Mouse (Mus musculus) c-Kit-negative CD71-positive TER-119-positive erythroid progenitor cells, embryonic 14.5 days (primary cell): Measurements from ENCODE around the gene Col1a2.

Source experiments
- DNase-seq: peaks from one replicate; pipeline ENCODE4 v3.0.0-alpha.2; 2013; ENCODE audit warnings: low read depth, low spot score

Gene Col1a2

DNA sequence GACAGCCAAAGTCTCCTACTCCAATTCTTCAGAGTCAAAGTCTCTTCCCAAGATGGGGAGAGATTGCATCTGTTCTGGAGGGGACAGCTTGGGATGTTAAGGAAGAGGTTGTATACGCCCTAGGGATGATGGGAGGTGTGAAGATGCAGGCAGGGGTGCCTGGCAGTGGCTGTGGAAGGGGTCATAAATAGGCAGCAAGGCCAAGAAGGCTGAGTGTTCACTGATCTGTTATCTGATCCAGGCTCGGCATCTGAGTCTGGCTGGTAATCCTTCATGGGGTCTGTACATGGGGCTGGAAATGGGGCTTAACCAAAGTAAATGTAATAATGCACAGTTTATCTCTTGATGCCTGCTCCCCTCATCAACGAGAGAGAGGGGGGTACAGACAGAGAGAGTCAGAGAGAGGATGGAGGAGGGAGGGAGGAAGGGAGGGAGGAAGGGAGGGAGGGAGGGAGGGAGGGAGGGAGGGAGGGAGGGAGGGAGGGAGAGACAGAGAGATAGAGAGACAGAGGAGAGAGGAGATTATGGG is at the start of gene Col1a2:
Col1a2 (plus strand) TSS at position 212 of the 529 bp plus-strand sequence.
- DNase-seq = no peak

GRCm38 (mm10) chr6:4455518-4455917 is 49.1 kb upstream of the Col1a2 start:
- DNase-seq = no peak

DNA sequence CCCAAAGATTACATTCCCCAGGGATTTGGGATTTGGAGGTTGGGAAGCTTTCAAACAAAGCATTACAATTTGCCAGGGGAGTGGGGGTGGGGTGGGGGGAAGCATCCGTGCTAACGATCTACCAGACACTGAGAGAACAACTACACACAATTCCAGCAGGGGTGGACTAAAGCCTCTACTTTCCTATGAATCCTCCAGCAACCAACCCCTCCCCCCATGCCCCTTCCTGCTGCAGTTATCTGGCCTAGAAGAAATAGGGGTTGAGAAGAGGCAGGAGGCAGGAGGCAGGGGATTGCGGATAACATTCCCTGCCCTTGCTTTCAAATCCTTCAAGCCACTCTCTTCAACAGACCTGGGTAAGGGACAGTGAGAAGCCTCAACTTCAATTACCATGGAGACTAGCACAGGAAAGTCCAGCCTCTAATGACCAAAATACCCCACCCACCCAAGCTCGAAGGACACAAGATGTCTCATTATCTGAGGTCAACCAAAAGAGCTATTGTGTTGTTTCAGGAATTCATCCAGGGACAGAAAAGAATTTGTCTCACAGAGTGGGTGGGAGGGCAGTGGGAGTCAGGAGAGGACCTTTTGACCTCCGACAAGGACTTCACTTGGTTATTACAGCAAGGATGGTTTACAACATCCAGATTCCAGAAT is 48.5 kb upstream of the Col1a2 start:
- no peak for DNase-seq

- DNase-seq = no peak
These were observed 47.7 kb upstream of the Col1a2 start for GRCm38 (mm10) chr6:4456691-4457447.

DNA sequence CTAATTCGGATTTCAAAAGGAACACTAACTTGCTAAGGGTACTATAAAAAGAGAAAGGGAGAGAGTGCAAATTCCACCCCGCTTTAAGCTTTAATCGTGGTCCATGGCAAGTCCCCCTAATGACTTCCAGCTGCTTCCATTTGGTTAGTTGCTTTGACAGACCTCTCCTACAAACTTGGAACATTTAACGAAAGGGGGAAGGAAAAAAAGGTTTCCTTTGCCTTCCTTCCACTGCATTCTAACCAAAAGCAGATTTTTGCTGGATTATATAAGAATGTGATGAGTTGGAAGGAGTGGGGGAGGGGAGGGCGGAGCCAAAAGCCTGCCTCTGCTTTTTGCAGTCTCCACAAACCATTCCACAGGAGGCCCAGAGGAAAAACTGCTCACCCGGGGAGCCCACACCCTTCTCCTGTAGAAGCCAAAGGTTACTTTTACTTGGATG is 47.0 kb upstream of the Col1a2 start:
- no peak for DNase-seq

DNA sequence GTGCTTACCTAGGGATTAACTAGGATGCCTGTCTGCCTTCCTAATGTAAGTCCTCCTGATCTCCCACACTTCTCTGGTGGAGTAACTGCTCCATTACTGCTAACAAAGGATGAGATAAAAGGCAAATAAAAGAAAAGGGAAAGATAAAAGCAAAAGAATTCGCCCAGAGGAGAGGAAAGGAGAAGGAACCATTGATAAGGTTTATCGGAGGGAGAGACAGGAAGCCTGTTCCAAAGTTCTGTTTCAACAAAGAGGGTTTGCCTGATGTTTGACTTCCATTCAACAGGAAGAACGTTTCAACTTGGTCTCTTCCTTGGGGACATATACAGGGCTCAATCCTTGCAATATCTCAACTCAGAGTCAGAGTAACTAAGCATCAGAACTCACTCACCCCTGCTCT is 39.3 kb upstream of the Col1a2 start:
- DNase-seq = no peak

GRCm38 (mm10) chr6:4483577-4483936 is 21.1 kb upstream of the Col1a2 start:
- no peak for DNase-seq

DNA sequence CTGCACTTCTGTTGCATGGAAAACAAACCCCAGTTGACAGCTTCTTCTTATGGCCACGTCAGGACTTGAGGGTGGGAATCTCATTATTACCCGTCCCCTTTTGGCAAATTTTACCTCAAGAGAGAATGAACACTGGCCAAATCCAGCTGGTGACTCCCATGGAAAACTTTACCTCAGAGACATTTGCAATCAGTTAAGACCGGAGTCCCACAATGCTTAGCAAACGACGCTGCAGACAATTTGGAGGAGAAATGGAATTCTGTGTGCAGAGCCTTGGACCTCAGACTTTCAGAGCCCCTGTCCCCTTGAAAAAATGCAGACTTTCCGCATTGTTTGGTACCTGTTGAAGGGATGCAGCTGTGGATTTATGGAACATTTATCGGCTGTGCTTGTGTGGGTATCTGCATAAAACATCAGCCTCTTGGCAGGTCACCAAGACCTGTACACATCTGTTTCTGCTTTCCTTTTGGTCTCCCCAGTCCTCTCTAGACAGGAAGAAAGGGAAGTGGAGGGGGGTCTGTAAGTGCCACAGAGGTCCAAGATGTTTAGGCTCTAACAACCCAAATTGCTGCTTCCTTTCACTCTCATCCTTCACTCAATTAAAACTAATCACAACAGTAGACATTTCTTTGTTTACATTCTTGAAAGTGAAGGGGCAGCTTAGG is 20.5 kb upstream of the Col1a2 start:
- no peak for DNase-seq

- no peak for DNase-seq
These were observed 16.3 kb upstream of the Col1a2 start for GRCm38 (mm10) chr6:4488349-4488748.

GRCm38 (mm10) chr6:4488966-4489365 is 15.6 kb upstream of the Col1a2 start:
- DNase-seq = no peak

DNA sequence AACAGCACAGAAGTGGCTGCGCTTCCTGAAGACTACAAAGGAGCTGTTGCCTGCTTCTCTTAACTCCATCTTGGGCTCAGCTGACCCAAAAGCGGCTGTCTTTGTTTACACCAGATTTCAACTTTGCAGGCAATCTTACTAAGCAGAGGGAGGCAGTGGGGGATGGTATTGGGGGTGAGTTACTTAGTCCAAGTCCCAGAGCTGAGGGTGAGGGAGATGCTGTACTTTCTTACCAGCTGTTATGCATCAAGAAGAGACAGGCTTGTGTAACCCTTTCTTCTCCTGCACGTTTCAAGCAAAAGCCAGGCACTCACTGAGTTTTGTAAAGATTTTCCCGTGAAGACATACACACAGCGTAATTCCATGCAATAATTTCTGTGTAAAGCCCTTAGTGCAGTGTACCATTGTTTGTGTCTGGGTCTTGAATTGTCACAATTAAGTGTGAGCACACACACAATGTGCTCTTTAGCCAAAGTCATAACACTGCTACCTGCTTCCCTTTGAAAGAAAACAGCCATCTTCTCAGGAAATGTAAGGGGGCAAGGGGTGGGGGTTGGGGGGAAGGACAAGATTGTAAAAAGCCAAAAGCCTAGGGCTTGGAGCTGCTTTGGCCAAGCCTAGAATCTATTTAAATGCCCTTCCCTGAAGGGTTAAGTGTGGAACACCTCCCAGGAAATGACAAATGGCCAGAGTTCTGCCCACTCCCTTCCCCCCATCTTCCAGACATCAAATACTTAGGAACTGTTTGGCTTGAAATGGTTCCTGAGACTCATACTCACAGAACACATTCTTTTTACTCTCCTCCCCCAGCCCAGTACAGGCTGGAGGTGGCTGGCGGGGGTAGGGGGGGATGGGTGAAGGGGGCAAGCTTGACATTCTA is 15.0 kb upstream of the Col1a2 start:
- no peak for DNase-seq

DNA sequence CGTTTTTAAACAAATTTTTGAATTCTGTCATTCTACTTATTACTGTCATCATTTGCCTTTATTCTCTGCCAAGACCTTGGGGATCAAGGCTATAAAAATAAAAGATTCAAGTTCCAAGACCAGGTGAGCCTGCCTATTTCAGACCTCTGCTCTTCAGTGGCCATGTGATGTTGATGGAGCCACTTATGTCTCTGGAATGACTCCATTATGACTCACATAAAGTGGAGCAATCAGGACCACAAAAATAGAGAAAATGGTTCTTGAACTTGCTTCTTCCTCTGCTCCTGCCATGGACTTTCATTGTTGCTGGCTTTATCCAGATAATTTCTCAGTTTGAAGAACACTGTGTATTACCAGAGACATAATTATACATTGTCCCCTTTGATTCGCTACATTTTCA is 10.9 kb upstream of the Col1a2 start:
- no peak for DNase-seq

DNA sequence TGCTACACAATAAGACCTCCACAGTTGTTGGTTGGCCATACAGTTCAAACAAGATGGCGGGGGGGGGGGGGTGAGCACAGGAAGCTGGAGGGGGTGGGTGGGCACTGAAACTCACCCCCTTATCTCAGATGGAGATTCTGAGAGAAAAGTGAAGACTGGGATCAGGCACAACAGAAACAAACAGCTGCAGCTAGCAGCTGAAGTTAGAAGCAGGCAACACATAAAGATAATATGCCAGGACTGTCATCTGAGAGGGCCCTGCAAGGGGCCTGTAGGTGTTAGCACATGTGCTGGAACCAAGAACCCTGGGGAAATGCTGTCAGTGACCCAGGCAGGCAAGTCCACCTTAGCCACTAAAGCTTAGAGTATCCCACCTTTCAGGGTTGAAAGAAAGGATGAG is 8.2 kb upstream of the Col1a2 start:
- no peak for DNase-seq

GRCm38 (mm10) chr6:4503106-4503505 is 1.5 kb upstream of the Col1a2 start:
- DNase-seq = no peak

- no peak for DNase-seq
These were observed 764 bp downstream of the Col1a2 start for GRCm38 (mm10) chr6:4505158-4505997.

DNA sequence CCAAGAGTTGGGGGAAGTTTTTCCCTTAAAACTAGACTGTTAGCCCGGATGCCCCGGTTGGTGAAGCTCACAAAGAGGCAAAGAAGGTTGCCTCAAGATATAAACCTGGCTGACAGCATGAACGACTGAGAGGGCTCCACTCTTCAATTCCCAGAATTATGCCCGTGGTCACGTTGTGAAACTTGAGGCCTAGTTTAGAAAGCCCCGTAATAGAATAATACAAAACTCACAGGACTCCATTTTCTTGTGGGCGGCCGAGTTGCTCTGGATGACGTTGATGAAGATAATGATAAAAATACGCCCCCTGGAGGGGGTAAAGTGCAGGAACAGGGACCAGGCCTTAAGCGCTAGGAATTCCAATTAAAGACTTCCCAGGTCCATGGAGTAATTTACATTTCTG is 1.5 kb downstream of the Col1a2 start:
- DNase-seq = no peak

GRCm38 (mm10) chr6:4506791-4507190 is 2.2 kb downstream of the Col1a2 start:
- no peak for DNase-seq

DNA sequence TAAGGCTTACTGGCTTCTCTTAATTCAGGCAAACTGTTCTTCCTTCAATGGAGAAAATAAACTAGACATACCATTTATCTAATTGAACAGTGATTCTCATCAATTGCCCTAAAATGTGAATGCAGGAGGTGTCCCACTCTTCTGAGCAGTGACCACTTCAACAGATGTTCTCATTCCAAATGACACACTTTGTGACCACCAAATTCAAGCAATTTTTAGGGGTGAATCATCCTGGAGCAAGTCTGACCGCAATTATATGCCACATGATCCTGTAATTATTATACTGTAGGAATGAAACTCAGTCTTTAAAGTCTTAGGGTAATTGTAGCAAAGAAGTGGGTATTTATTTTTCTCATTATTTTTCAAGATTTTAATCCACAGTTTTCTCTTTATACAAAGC is 2.7 kb downstream of the Col1a2 start:
- DNase-seq = no peak

DNA sequence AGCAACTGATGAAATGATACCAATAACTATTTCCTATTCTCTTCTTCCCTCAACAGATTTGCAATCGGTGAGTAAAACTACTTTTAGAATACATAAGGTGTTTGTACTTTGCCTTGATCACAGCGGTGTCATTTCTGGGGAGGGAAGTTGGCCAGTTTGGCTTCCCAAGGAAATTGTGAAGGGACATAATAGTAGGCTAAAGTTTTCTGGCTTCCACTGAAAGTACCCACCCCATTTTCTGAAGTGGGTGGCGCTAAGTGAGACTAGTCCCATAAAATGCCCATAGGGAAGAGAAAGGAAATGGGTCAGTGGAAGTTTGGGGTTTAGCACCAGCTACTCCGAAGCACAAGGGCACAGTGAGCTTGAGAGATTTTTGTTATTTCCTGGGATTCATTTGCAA is 3.7 kb downstream of the Col1a2 start:
- no peak for DNase-seq

GRCm38 (mm10) chr6:4509395-4509794 is 4.8 kb downstream of the Col1a2 start:
- no peak for DNase-seq

- DNase-seq = no peak
These were observed 10.1 kb downstream of the Col1a2 start for GRCm38 (mm10) chr6:4514671-4515070.
